In genomic region chr4:153357539-153358242, GRCm38 (mm10) we compare ENCODE assay signal across 10 mouse cellular contexts.
DNase-seq lines count a peak whose midpoint lies in the region; ATAC-seq and TF ChIP-seq lines count a peak whose summit lies in the region.
"Had no signal": no experiment of that assay in that cellular context is flagged by ENCODE, and none has a peak within 500 bp of the region (broad histone marks: within the 10 kb centered on the region; RNA-seq: fewer than 3 reads in every experiment).

No protein-coding gene starts in this region.

- ATAC-seq in heart, postnatal 0 days (ENCODE audit: insufficient read depth, low read depth): 0 out of 2 replicates have a peak, but pooled peaks have one; percentile 41
- no peak for ATAC-seq in midbrain, postnatal 0 days (ENCODE audit: low FRiP score)
- ATAC-seq in inflammation-experienced regulatory T-cells, adult 6 months: no peak
- no peak for ATAC-seq in CD4-positive, CD25-positive, alpha-beta regulatory T cell, adult 4 months

- no peak overlapping the region for H3K4me2 ChIP-seq in heart, postnatal 0 days (ENCODE audit: low read depth, low read length)
- no peak overlapping the region for H3K4me2 ChIP-seq in midbrain, postnatal 0 days (ENCODE audit: low read depth, low read length, poor library complexity, severe bottlenecking)
- H3K4me2 ChIP-seq: embryonic facial prominence, embryonic 15.5 days had no signal

- H3K4me3 ChIP-seq in heart, postnatal 0 days (ENCODE audit: low read depth, low read length): no peak overlapping the region
- no peak overlapping the region for H3K4me3 ChIP-seq in heart, embryonic 10.5 days
- no peak overlapping the region for H3K4me3 ChIP-seq in midbrain, postnatal 0 days (ENCODE audit: low read depth, low read length)
- H3K4me3 ChIP-seq in thymus, adult 2 months (ENCODE audit: control insufficient read depth, insufficient read depth, low read length): no peak overlapping the region
- H3K4me3 ChIP-seq: embryonic facial prominence, embryonic 15.5 days had no signal

- 46% methylated on average over 9 of the region's 9 CpGs for WGBS in heart, postnatal 0 days
- WGBS in heart, embryonic 10.5 days: 49% methylated on average over 9 of the region's 9 CpGs
- 52% methylated on average over 9 of the region's 9 CpGs for WGBS in midbrain, postnatal 0 days
- WGBS in thymus, adult 2 months: 48% methylated on average over 9 of the region's 9 CpGs

- no peak overlapping the region for H3K9ac ChIP-seq in heart, postnatal 0 days (replicated peaks; ENCODE audit: low read depth, low read length)
- no peak overlapping the region for H3K9ac ChIP-seq in midbrain, postnatal 0 days (replicated peaks; ENCODE audit: low read length, poor library complexity, severe bottlenecking)
- H3K9ac ChIP-seq: embryonic facial prominence, embryonic 15.5 days; liver, embryonic 14.5 days had no signal

- TF ChIP-seq CTCF in heart, postnatal 0 days (IDR thresholded peaks at IDR 0.05; ENCODE audit: low read depth): no peak
- no peak for TF ChIP-seq CTCF in midbrain, postnatal 0 days (IDR thresholded peaks at IDR 0.05)
- no peak for TF ChIP-seq CTCF in thymus, adult 2 months (IDR thresholded peaks at IDR 0.05; ENCODE audit: borderline replicate concordance, control insufficient read depth, extremely low read depth, insufficient read depth, low read length, poor library complexity)

- H3K9me3 ChIP-seq in heart, postnatal 0 days (replicated peaks; ENCODE audit: control insufficient read depth, low read length): no peaks in the 10 kb centered on the region
- H3K9me3 ChIP-seq in heart, embryonic 10.5 days: no peaks in the 10 kb centered on the region
- no peaks in the 10 kb centered on the region for H3K9me3 ChIP-seq in midbrain, postnatal 0 days (ENCODE audit: low read length)
- H3K9me3 ChIP-seq: embryonic facial prominence, embryonic 15.5 days had no signal

- H3K4me1 ChIP-seq in heart, postnatal 0 days (ENCODE audit: control insufficient read depth, insufficient read depth): no peaks in the 10 kb centered on the region
- no peaks in the 10 kb centered on the region for H3K4me1 ChIP-seq in heart, embryonic 10.5 days
- H3K4me1 ChIP-seq in midbrain, postnatal 0 days (ENCODE audit: insufficient read depth, low read length): no peaks in the 10 kb centered on the region
- H3K4me1 ChIP-seq in thymus, adult 2 months (replicated peaks; ENCODE audit: control insufficient read depth, insufficient read depth, low read length): no peaks in the 10 kb centered on the region
- H3K4me1 ChIP-seq: embryonic facial prominence, embryonic 15.5 days had no signal

- no peaks in the 10 kb centered on the region for H3K36me3 ChIP-seq in heart, postnatal 0 days (replicated peaks; ENCODE audit: control insufficient read depth, insufficient read depth, low read length)
- no peaks in the 10 kb centered on the region for H3K36me3 ChIP-seq in heart, embryonic 10.5 days
- no peaks in the 10 kb centered on the region for H3K36me3 ChIP-seq in midbrain, postnatal 0 days (ENCODE audit: insufficient read depth, low read length)
- no peaks in the 10 kb centered on the region for H3K36me3 ChIP-seq in thymus, adult 2 months (ENCODE audit: control insufficient read depth, insufficient read depth, low read length)
- H3K36me3 ChIP-seq: embryonic facial prominence, embryonic 15.5 days had no signal

- H3K27ac ChIP-seq in heart, postnatal 0 days (ENCODE audit: low read depth): no peak overlapping the region
- no peak overlapping the region for H3K27ac ChIP-seq in heart, embryonic 10.5 days
- peak overlapping the region; percentile 62 for H3K27ac ChIP-seq in midbrain, postnatal 0 days (ENCODE audit: low read depth, low read length)
- no peak overlapping the region for H3K27ac ChIP-seq in thymus, adult 2 months (ENCODE audit: control insufficient read depth, insufficient read depth, low read length)
- H3K27ac ChIP-seq: embryonic facial prominence, embryonic 15.5 days; liver, embryonic 14.5 days had no signal

- no peak for TF ChIP-seq EP300 in heart, postnatal 0 days (IDR thresholded peaks at IDR 0.05; ENCODE audit: low read depth)

- no peak for TF ChIP-seq POLR2A in thymus, adult 2 months (IDR thresholded peaks at IDR 0.05; ENCODE audit: control insufficient read depth, extremely low read depth, insufficient read depth, low read length, poor library complexity)

- peak; percentile 6 for DNase-seq in heart, postnatal 0 days (ENCODE audit: low spot score)
- no peak for DNase-seq in heart, embryonic 10.5 days (ENCODE audit: low spot score)
- peak; percentile 26 for DNase-seq in WW6 (ENCODE audit: low read depth, low spot score)
- peak; percentile 82 for DNase-seq in forelimb bud, embryonic 11.5 days (ENCODE audit: low read depth, low spot score)
- DNase-seq in midbrain, postnatal 0 days (ENCODE audit: low spot score): peak; percentile 58
- no peak for DNase-seq in thymus, adult 2 months

- no peaks in the 10 kb centered on the region for H3K27me3 ChIP-seq in heart, postnatal 0 days (ENCODE audit: control insufficient read depth, insufficient read depth, low read length)
- peaks cover 9% of the 10 kb centered on the region; the same call in 1 of the 2 replicates for H3K27me3 ChIP-seq in heart, embryonic 10.5 days (ENCODE audit: insufficient read depth, poor library complexity, severe bottlenecking)
- no peaks in the 10 kb centered on the region for H3K27me3 ChIP-seq in midbrain, postnatal 0 days (ENCODE audit: insufficient read depth, low read length)
- no peaks in the 10 kb centered on the region for H3K27me3 ChIP-seq in thymus, adult 2 months (ENCODE audit: control insufficient read depth, insufficient read depth, low read length)

Comparison
In these comparisons a context has a peak if more than half of its experiments do, and no peak if none do; other contexts are left out.
1. DNase-seq: peak in heart, postnatal 0 days (single experiment), WW6 (single experiment), forelimb bud, embryonic 11.5 days (single experiment) and midbrain, postnatal 0 days (single experiment); none in heart, embryonic 10.5 days (single experiment) and thymus, adult 2 months (single experiment).